In the genomic region with DNA sequence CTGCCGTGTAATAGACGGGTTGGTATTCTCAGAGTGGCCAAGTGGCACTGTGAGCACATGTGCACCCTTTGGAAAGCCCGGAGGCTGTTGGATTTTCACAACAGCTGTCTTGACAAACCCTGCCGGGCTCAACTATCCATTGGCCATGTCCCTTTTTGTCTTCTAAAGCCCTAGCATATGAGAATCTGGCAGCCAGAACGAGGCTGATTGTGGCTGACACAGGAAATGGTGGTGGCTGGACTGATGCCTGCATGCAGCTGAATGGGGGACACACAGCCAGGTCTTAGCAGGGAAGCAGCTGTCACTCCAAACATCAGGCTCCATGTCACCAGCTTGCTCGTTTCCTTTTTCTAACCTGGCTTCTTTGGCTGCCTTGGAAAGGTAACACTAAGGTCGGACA, we compare ENCODE assay signal across 8 mouse cellular contexts. TPM values are rescaled to one million over a fixed set of nuclear protein-coding genes. Genes with fewer than 3 reads are reported as not detected.
A peak's percentile ranks its signal among the peaks of the same experiment; 100 is the strongest.
DNase-seq lines count a peak whose midpoint lies in the region; ATAC-seq lines count a peak whose summit lies in the region.

No protein-coding gene starts in this region.

- DNase-seq in cerebellum, postnatal 25 days: peak; percentile 42 to 54
- peak; percentile 62 to 69 for DNase-seq in heart, postnatal 14 days
- DNase-seq in lung, postnatal 14 days: peak; percentile 59
- DNase-seq in ovary, postnatal 14 days (ENCODE audit: low spot score): no peak
- DNase-seq in adrenal gland, adult 2 months: no peak

- H3K4me1 ChIP-seq in megakaryocyte, embryonic 14.5 days: peaks cover 37% of the 10 kb centered on the region

- intact Hi-C loops in heart, postnatal 14 days (cut with DNase I): no loop called here

- H3K4me3 ChIP-seq in megakaryocyte, embryonic 14.5 days (replicated peaks): peak overlapping the region; percentile 98

- peaks cover 13% of the 10 kb centered on the region for H3K36me3 ChIP-seq in megakaryocyte, embryonic 14.5 days (replicated peaks; ENCODE audit: low read length)

- no peaks in the 10 kb centered on the region for H3K9me3 ChIP-seq in megakaryocyte, embryonic 14.5 days

- ATAC-seq in megakaryocyte, adult 5-6 weeks (ENCODE audit: poor library complexity, severe bottlenecking): no peak
- ATAC-seq in activated CD4-positive, CD25-positive, alpha-beta regulatory T cell, adult 4 months: no peak

- peaks cover 6% of the 10 kb centered on the region for H3K27me3 ChIP-seq in megakaryocyte, embryonic 14.5 days (replicated peaks)

RNA-seq across cellular contexts. Expression of gene Prkar1a, which starts 0.7 kb away (rescaled TPM):
- 69.4 and 141 TPM in 2 replicates for polyA plus RNA-seq in megakaryocyte, embryonic 14.5 days (2012; ENCODE audit: insufficient read depth, low replicate concordance)
- total RNA-seq in megakaryocyte, adult 5-6 weeks (2015): 96.1 and 98.1 TPM in 2 replicates
- 62.7 and 77.9 TPM in 2 replicates for total RNA-seq in megakaryocyte, adult 5-6 weeks (2017)
- 100 to 1,000 TPM; 365 to 412 TPM for total RNA-seq in heart, postnatal 14 days (2021)
- total RNA-seq in adrenal gland, adult 2 months (2021): 100 to 1,000 TPM; 372 to 393 TPM
- 164 and 197 TPM in 2 replicates for polyA plus RNA-seq in adrenal gland, adult 2 months (2012; rRNA removed)
- 100 to 1,000 TPM; 491 to 502 TPM for polyA plus RNA-seq in activated CD4-positive, CD25-positive, alpha-beta regulatory T cell, adult 4 months (2017; shearing (Covaris generic))

RNA-seq across cellular contexts. Expression of gene Wipi1, which starts 36.7 kb away (rescaled TPM):
- 21.3 and 44.1 TPM in 2 replicates for polyA plus RNA-seq in megakaryocyte, embryonic 14.5 days (2012; ENCODE audit: insufficient read depth, low replicate concordance)
- total RNA-seq in megakaryocyte, adult 5-6 weeks (2015): 13.8 and 14.2 TPM in 2 replicates
- 7.6 and 10.0 TPM in 2 replicates for total RNA-seq in megakaryocyte, adult 5-6 weeks (2017)
- total RNA-seq in heart, postnatal 14 days (2021): 100 to 1,000 TPM in 1 of 2 experiments, 10 to 100 TPM in 1; 98.4 to 101 TPM
- 10 to 100 TPM; 35.4 to 38.6 TPM for total RNA-seq in adrenal gland, adult 2 months (2021)
- polyA plus RNA-seq in adrenal gland, adult 2 months (2012; rRNA removed): 14.8 and 22.1 TPM in 2 replicates
- polyA plus RNA-seq in activated CD4-positive, CD25-positive, alpha-beta regulatory T cell, adult 4 months (2017; shearing (Covaris generic)): under 1 TPM in 1 of 2 experiments, not detected in 1; 0.29 TPM

Comparison
In these comparisons a context has a peak if more than half of its experiments do, and no peak if none do; other contexts are left out.
1. DNase-seq: peak in cerebellum, postnatal 25 days (2 of 2), heart, postnatal 14 days (2 of 2) and lung, postnatal 14 days (single experiment); none in ovary, postnatal 14 days (single experiment) and adrenal gland, adult 2 months (single experiment).